Mouse (Mus musculus): ENCODE data around the gene Cd3d.

- no peak for TF ChIP-seq CTCF (IDR thresholded peaks at IDR 0.05; ENCODE audit: low read depth, low read length)
- TF ChIP-seq POLR2A (IDR thresholded peaks at IDR 0.05; ENCODE audit: extremely low read depth, insufficient read depth, low read length), result no peak
Observed at GRCm38 (mm10) chr9:44981104-44981503, 482 bp upstream of the Cd3d start.
